20 mouse cellular contexts compared by ENCODE assay signal in genomic region chr16:45257567-45257966, GRCm38 (mm10). TPM values are rescaled to one million over a fixed set of nuclear protein-coding genes. Genes with fewer than 3 reads are reported as not detected.
DNase-seq lines count a peak whose midpoint lies in the region; ATAC-seq and TF ChIP-seq lines count a peak whose summit lies in the region.
"Had no signal": no experiment of that assay in that cellular context is flagged by ENCODE, and none has a peak within 500 bp of the region (broad histone marks: within the 10 kb centered on the region; RNA-seq: fewer than 3 reads in every experiment).

No protein-coding gene starts in this region.

- intact Hi-C loops in gastrocnemius, adult 2 months (cut with DNase I) = no loop called here

- WGBS in lung, adult 2 months = 87% methylated on average over 1 of the region's 1 CpGs
- WGBS in embryonic facial prominence, embryonic 14.5 days = 74% methylated on average over 1 of the region's 1 CpGs

- no peaks in the 10 kb centered on the region for H3K27me3 ChIP-seq in embryonic facial prominence, embryonic 14.5 days (replicated peaks; ENCODE audit: control insufficient read depth, insufficient read depth, low read length)
- H3K27me3 ChIP-seq: CH12.LX; heart, embryonic 15.5 days; liver, embryonic 15.5 days; midbrain, embryonic 12.5 days had no signal

- no peak for TF ChIP-seq POLR2A in lung, adult 2 months (IDR thresholded peaks at IDR 0.05; ENCODE audit: borderline replicate concordance, extremely low read depth, low read depth, low read length)

- DNase-seq in gastrocnemius, adult 2 months = no peak
- DNase-seq in gastrocnemius, adult 18-20 months (ENCODE audit: low spot score) = no peak
- DNase-seq in lung, postnatal 25 days (ENCODE audit: low spot score) = peak; percentile 38
- DNase-seq in lung, adult 2 months = no peak
- DNase-seq in embryonic facial prominence, embryonic 14.5 days (ENCODE audit: low spot score) = peak; percentile 56
- DNase-seq in cerebellum, postnatal 4 days (ENCODE audit: low spot score in 2 of 2) = no peak
- DNase-seq in testis, postnatal 14 days (ENCODE audit: low spot score) = no peak
- DNase-seq: adrenal gland, adult 8-10 months; cerebellum, adult 2 months; kidney, postnatal 4 days; lung, postnatal 14 days; right cerebral cortex, postnatal 4 days; thymus, postnatal 25 days had no signal

- no peak for TF ChIP-seq CTCF in gastrocnemius, adult 2 months (IDR thresholded peaks at IDR 0.05)
- TF ChIP-seq CTCF in lung, adult 2 months (IDR thresholded peaks at IDR 0.05; ENCODE audit: insufficient read depth, low read length) = no peak

- H3K36me3 ChIP-seq in embryonic facial prominence, embryonic 14.5 days (ENCODE audit: control insufficient read depth, insufficient read depth, low read length) = no peaks in the 10 kb centered on the region
- H3K36me3 ChIP-seq: heart, embryonic 15.5 days; liver, embryonic 15.5 days; midbrain, embryonic 12.5 days had no signal

- H3K4me1 ChIP-seq in lung, adult 2 months (ENCODE audit: control insufficient read depth, insufficient read depth, low read length) = peaks cover 5% of the 10 kb centered on the region
- H3K4me1 ChIP-seq in embryonic facial prominence, embryonic 14.5 days (ENCODE audit: control insufficient read depth, insufficient read depth, low read length) = no peaks in the 10 kb centered on the region
- H3K4me1 ChIP-seq: heart, embryonic 15.5 days; liver, embryonic 15.5 days; midbrain, embryonic 12.5 days had no signal

- peak overlapping the region; percentile 75 for H3K27ac ChIP-seq in gastrocnemius, adult 2 months
- H3K27ac ChIP-seq in embryonic facial prominence, embryonic 14.5 days (replicated peaks; ENCODE audit: low read depth, low read length) = 0 out of 2 replicates have a peak overlapping the region, but pooled peaks have one; percentile 41
- H3K27ac ChIP-seq: heart, embryonic 15.5 days; liver, embryonic 15.5 days; midbrain, embryonic 12.5 days had no signal

- no peak overlapping the region for H3K4me2 ChIP-seq in embryonic facial prominence, embryonic 14.5 days (ENCODE audit: low read depth, low read length)
- H3K4me2 ChIP-seq: heart, embryonic 15.5 days; liver, embryonic 15.5 days; midbrain, embryonic 12.5 days had no signal

- no peaks in the 10 kb centered on the region for H3K9me3 ChIP-seq in embryonic facial prominence, embryonic 14.5 days (ENCODE audit: control insufficient read depth, low read length)
- H3K9me3 ChIP-seq: heart, embryonic 15.5 days; liver, embryonic 15.5 days; midbrain, embryonic 12.5 days had no signal

- H3K9ac ChIP-seq in embryonic facial prominence, embryonic 14.5 days (ENCODE audit: low read depth, low read length) = no peak overlapping the region
- H3K9ac ChIP-seq: heart, embryonic 15.5 days; liver, embryonic 15.5 days; midbrain, embryonic 12.5 days had no signal

- no peak for ATAC-seq in embryonic facial prominence, embryonic 14.5 days (ENCODE audit: low read depth)
- ATAC-seq in monocyte, adult 5-6 weeks (replicated peaks; ENCODE audit: insufficient number of reproducible peaks, low FRiP score, low TSS enrichment, poor library complexity, severe bottlenecking) = peak; percentile 90
- ATAC-seq: forebrain, embryonic 14.5 days; inflammation-experienced regulatory T-cells, adult 6 months had no signal

- no peak overlapping the region for H3K4me3 ChIP-seq in gastrocnemius, adult 2 months
- no peak overlapping the region for H3K4me3 ChIP-seq in lung, adult 2 months (replicated peaks; ENCODE audit: extremely low read depth, low read depth, low read length)
- no peak overlapping the region for H3K4me3 ChIP-seq in embryonic facial prominence, embryonic 14.5 days (ENCODE audit: low read depth, low read length)
- H3K4me3 ChIP-seq: heart, embryonic 15.5 days; liver, embryonic 15.5 days; midbrain, embryonic 12.5 days had no signal

RNA-seq across cellular contexts. Expression of gene Btla, which starts 33.5 kb away (rescaled TPM):
- total RNA-seq in gastrocnemius, adult 2 months (2021) = under 1 TPM; 0.17 to 0.28 TPM
- under 1 TPM; 0.14 to 0.23 TPM for total RNA-seq in gastrocnemius, adult 18-20 months (2021)
- polyA plus RNA-seq in lung, adult 2 months (2012; rRNA removed) = 2.0 and 4.6 TPM in 2 replicates
- 0.49 and 0.80 TPM in 2 replicates for polyA plus RNA-seq in embryonic facial prominence, embryonic 14.5 days (2014; fragmentation: Nextera tagmentation; extraction: Ambion mirVana)
- total RNA-seq in monocyte, adult 5-6 weeks (2017) = 30.8 to 44.8 TPM (median 34.9 TPM) in 3 replicates
- polyA plus RNA-seq: heart, embryonic 15.5 days had no signal

Comparison
In these comparisons a context has a peak if more than half of its experiments do, and no peak if none do; other contexts are left out.
1. DNase-seq: peak in lung, postnatal 25 days (single experiment) and embryonic facial prominence, embryonic 14.5 days (single experiment); none in gastrocnemius, adult 2 months (single experiment), gastrocnemius, adult 18-20 months (single experiment), lung, adult 2 months (single experiment), cerebellum, postnatal 4 days (0 of 2) and testis, postnatal 14 days (single experiment).
2. RNA of gene Btla, which starts 33.5 kb away (total RNA-seq): 30.8 to 44.8 TPM in monocyte, adult 5-6 weeks; 0.17 to 0.28 TPM in gastrocnemius, adult 2 months and 0.14 to 0.23 TPM in gastrocnemius, adult 18-20 months; every median in the first group is over 10 times any median in the second.